In the genomic region with DNA sequence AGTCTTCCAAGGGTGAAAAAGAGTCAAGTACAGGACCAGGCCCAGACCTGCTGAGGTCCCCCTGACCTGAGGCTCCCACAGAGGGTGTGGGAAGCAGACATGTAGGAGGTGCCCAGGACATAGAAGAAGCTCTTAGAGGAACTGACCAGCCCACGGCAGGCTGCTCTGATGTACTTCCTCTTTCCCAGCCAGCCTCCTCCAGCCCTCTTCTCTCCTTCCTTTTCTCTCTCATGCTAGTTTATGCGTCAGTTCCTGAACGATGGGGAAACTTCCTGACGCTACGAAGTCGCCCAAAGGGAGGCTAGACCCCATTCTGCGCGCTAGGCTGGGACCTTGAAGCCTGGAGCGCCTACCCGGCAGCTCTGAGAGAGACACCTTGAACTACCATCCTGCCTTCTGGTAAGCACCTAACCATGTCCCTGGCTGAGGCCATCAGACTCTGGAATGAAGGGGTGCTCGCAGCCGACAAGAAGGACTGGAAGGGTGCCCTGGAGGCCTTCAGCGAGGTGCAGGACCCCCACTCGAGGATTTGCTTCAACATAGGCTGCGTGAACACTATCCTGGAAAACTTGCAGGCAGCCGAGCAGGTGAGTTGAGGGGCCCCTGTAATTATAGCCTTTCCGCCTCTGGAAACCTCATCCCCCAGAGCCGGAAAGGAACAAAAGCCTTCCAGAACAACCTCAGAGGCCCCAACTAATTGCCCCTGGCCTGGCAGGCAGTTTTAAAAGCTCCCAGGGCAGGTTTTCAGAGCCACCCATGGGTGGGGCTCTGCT, we compare ENCODE assay signal across 10 mouse cellular contexts. TPM values are rescaled to one million over a fixed set of nuclear protein-coding genes. Genes with fewer than 3 reads are reported as not detected.
DNase-seq lines count a peak whose midpoint lies in the region; ATAC-seq lines count a peak whose summit lies in the region.
"Had no signal": no experiment of that assay in that cellular context is flagged by ENCODE, and none has a peak within 500 bp of the region (broad histone marks: within the 10 kb centered on the region; RNA-seq: fewer than 3 reads in every experiment).

No protein-coding gene starts in this region.

- DNase-seq in ovary, adult 18-20 months (ENCODE audit: low spot score) = peak; percentile 8
- no peak for DNase-seq in ovary, postnatal 10 days (ENCODE audit: low spot score)
- DNase-seq in lung, postnatal 36 days = peak; percentile 63
- DNase-seq in frontal cortex, postnatal 14 days (ENCODE audit: low spot score in 2 of 2) = no peak
- no peak for DNase-seq in adrenal gland, postnatal 36 days

- ATAC-seq in erythroblast, adult 5-6 weeks (replicated peaks; ENCODE audit: low FRiP score, poor library complexity, severe bottlenecking) = peak; percentile 53; the same call in 1 of the 2 replicates
- ATAC-seq in CD4-positive, CD25-positive, alpha-beta regulatory T cell, adult 4 months = no peak
- ATAC-seq: inflammation-experienced regulatory T-cells, adult 6 months had no signal

RNA-seq across cellular contexts. Expression of a gene that starts 7.8 kb away (rescaled TPM):
- 40.0 and 42.4 TPM in 2 replicates for total RNA-seq in erythroblast, adult 5-6 weeks (2015; ENCODE audit: low replicate concordance)
- 35.7 and 41.1 TPM in 2 replicates for total RNA-seq in erythroblast, adult 5-6 weeks (2017; ENCODE audit: low replicate concordance)
- 1 to 10 TPM; 2.8 to 8.8 TPM for total RNA-seq in adrenal gland, postnatal 36 days (2021)
- 1 to 10 TPM; 2.9 to 6.9 TPM for polyA plus RNA-seq in CD4-positive, CD25-positive, alpha-beta regulatory T cell, adult 4 months (2017; shearing (Covaris generic))

RNA-seq across cellular contexts. Expression of a gene that starts 41.5 kb away (rescaled TPM):
- total RNA-seq in erythroblast, adult 5-6 weeks (2015; ENCODE audit: low replicate concordance) = 170 and 173 TPM in 2 replicates
- total RNA-seq in erythroblast, adult 5-6 weeks (2017; ENCODE audit: low replicate concordance) = 68.9 and 74.2 TPM in 2 replicates
- total RNA-seq in adrenal gland, postnatal 36 days (2021) = 100 to 1,000 TPM; 102 to 125 TPM
- 100 to 1,000 TPM; 479 to 556 TPM for polyA plus RNA-seq in CD4-positive, CD25-positive, alpha-beta regulatory T cell, adult 4 months (2017; shearing (Covaris generic))

RNA-seq across cellular contexts. Expression of a gene that starts 41.7 kb away (rescaled TPM):
- total RNA-seq in erythroblast, adult 5-6 weeks (2015; ENCODE audit: low replicate concordance) = 5.8 and 13.6 TPM in 2 replicates
- 14.4 and 46.6 TPM in 2 replicates for total RNA-seq in erythroblast, adult 5-6 weeks (2017; ENCODE audit: low replicate concordance)
- 10 to 100 TPM; 27.6 to 37.2 TPM for total RNA-seq in adrenal gland, postnatal 36 days (2021)
- under 1 TPM; 0.09 to 0.19 TPM for polyA plus RNA-seq in CD4-positive, CD25-positive, alpha-beta regulatory T cell, adult 4 months (2017; shearing (Covaris generic))

RNA-seq across cellular contexts. Expression of a gene that starts 57.5 kb away (rescaled TPM):
- total RNA-seq in erythroblast, adult 5-6 weeks (2015; ENCODE audit: low replicate concordance) = not detected in 2 replicates
- 0.51 TPM in 1 of 2 replicates, not detected in the other for total RNA-seq in erythroblast, adult 5-6 weeks (2017; ENCODE audit: low replicate concordance)
- total RNA-seq in adrenal gland, postnatal 36 days (2021) = not detected
- not detected for polyA plus RNA-seq in CD4-positive, CD25-positive, alpha-beta regulatory T cell, adult 4 months (2017; shearing (Covaris generic))
- polyA plus RNA-seq: erythroblast, embryonic 14.5 days; inflammation-experienced regulatory T-cells, adult 6 months; stomach, embryonic 14.5 days had no signal

Comparison
In these comparisons a context has a peak if more than half of its experiments do, and no peak if none do; other contexts are left out.
1. DNase-seq: peak in ovary, adult 18-20 months (single experiment) and lung, postnatal 36 days (single experiment); none in ovary, postnatal 10 days (single experiment), frontal cortex, postnatal 14 days (0 of 2) and adrenal gland, postnatal 36 days (0 of 2).